Mouse (Mus musculus) forebrain, embryonic 16.5 days (tissue): ENCODE results near the gene Cul4b. TPM values are rescaled to one million over a fixed set of nuclear protein-coding genes. Genes with fewer than 3 reads are reported as not detected.
"Not testable (repeated sequence)": the region's sequence is repeated elsewhere in the genome, so short reads cannot be mapped to it uniquely, and the experiment has no call there.

Experiments
- ATAC-seq: fragments of 200-750 bp; cut with Nextera tagmentation; 2 replicates; pipeline ENCODE4 v1.8.0; 2017; ENCODE audit warnings: mild to moderate bottlenecking, moderate library complexity
- H3K27ac ChIP-seq: fragments of 300-500 bp; sonication (generic); 2 replicates; pipeline ENCODE4 v1.5.1; 2014; ENCODE audit warnings: low read length, control low read depth
- H3K27me3 ChIP-seq: fragments of 300-500 bp; sonication (generic); replicated peaks from 2 replicates; pipeline ENCODE4 v1.6.1; 2014; ENCODE audit warnings: low read length; ENCODE audit not compliant: control insufficient read depth, insufficient read depth
- H3K36me3 ChIP-seq: fragments of 300-500 bp; sonication (generic); 2 replicates; pipeline ENCODE4 v1.6.1; 2014; ENCODE audit not compliant: control insufficient read depth, insufficient read depth
- H3K4me1 ChIP-seq: fragments of 300-500 bp; sonication (generic); replicated peaks from 2 replicates; pipeline ENCODE4 v1.6.1; 2014; ENCODE audit warnings: low read length; ENCODE audit not compliant: control insufficient read depth, insufficient read depth
- H3K4me2 ChIP-seq: fragments of 300-500 bp; sonication (generic); 2 replicates; pipeline ENCODE4 v1.6.1; 2014; ENCODE audit warnings: mild to moderate bottlenecking, low read length, control low read depth
- H3K4me3 ChIP-seq: fragments of 300-500 bp; sonication (generic); replicated peaks from 2 replicates; pipeline ENCODE4 v1.5.1; 2014; ENCODE audit warnings: mild to moderate bottlenecking, low read length, control low read depth
- H3K9ac ChIP-seq: fragments of 300-500 bp; sonication (generic); replicated peaks from 2 replicates; pipeline ENCODE4 v1.6.1; 2014; ENCODE audit warnings: low read depth, low read length, control low read depth
- H3K9me3 ChIP-seq: fragments of 300-500 bp; sonication (generic); 2 replicates; pipeline ENCODE4 v1.6.1; 2016; ENCODE audit warnings: low read length; ENCODE audit not compliant: control insufficient read depth
- WGBS: fragments of 180-500 bp; shearing (Covaris S2); extraction: QIAGEN DNeasy Blood & Tissue Kit; methylation state at CpG from one replicate; pipeline ENCODE4 v1.1.7; 2014; 5-methylcytosine and 5-hydroxymethylcytosine counted together
- polyA plus RNA-seq: library from polyadenylated mRNA; unstranded; fragments of >200 nt; fragmentation: Nextera tagmentation; extraction: Ambion mirVana; gene quantifications from 2 replicates; pipeline ENCODE4 v1.2.1, GENCODE M21; 2015

Cul4b gene
- polyA plus RNA-seq, 1 experiment from 2014 or later, result 17.2 TPM

- Histone ChIP-seq H3K4me3 (peak overlapping the region; percentile 56), H3K4me1 (peaks cover 6% of the 10 kb centered on the region; the same call in 1 of the 2 replicates), H3K27ac (peak overlapping the region; percentile 33; the same call in 1 of the 2 replicates), H3K9ac (peak overlapping the region; percentile 69), H3K27me3 (no peaks in the 10 kb centered on the region), H3K9me3 (no peaks in the 10 kb centered on the region), H3K36me3 (no peaks in the 10 kb centered on the region), H3K4me2 (peak overlapping the region; percentile 47)
- no peak for ATAC-seq
- WGBS, result 13% methylated on average over 8 of the region's 8 CpGs
These were observed 10.8 kb downstream of the Cul4b start for GRCm38 (mm10) chrX:38565176-38565542.

- ATAC-seq, result peak; percentile 95
- H3K4me2 ChIP-seq, result peak overlapping the region; percentile 71
- peak overlapping the region; percentile 93 for H3K27ac ChIP-seq
- H3K4me3 ChIP-seq, result peak overlapping the region; percentile 56
- H3K27me3 ChIP-seq, result no peaks in the 10 kb centered on the region
- 23% methylated on average over 30 of the region's 52 CpGs for WGBS
- H3K4me1 ChIP-seq, result peaks cover 6% of the 10 kb centered on the region; the same call in 1 of the 2 replicates
- H3K9ac ChIP-seq, result peak overlapping the region; percentile 69
- H3K36me3 ChIP-seq, result no peaks in the 10 kb centered on the region
- no peaks in the 10 kb centered on the region for H3K9me3 ChIP-seq
These were observed 11.3 kb downstream of the Cul4b start for GRCm38 (mm10) chrX:38564542-38565175.

GRCm38 (mm10) chrX:38563941-38564541 is 12.0 kb downstream of the Cul4b start:
- Histone ChIP-seq H3K4me1 (peaks cover 6% of the 10 kb centered on the region; the same call in 1 of the 2 replicates), H3K9me3 (no peaks in the 10 kb centered on the region), H3K27ac (peak overlapping the region; percentile 93), H3K36me3 (no peaks in the 10 kb centered on the region), H3K9ac (peak overlapping the region; percentile 69), H3K4me2 (peak overlapping the region; percentile 71), H3K4me3 (peak overlapping the region; percentile 56), H3K27me3 (no peaks in the 10 kb centered on the region)
- 17% methylated on average over 9 of the region's 19 CpGs for WGBS
- ATAC-seq, result peak; percentile 34

- no peaks in the 10 kb centered on the region for H3K4me1 ChIP-seq
- H3K4me3 ChIP-seq, result no peak overlapping the region
- no peaks in the 10 kb centered on the region for H3K36me3 ChIP-seq
- no peak overlapping the region for H3K4me2 ChIP-seq
- no peaks in the 10 kb centered on the region for H3K27me3 ChIP-seq
- no peaks in the 10 kb centered on the region for H3K9me3 ChIP-seq
- ATAC-seq, result no peak
- H3K9ac ChIP-seq, result no peak overlapping the region
- no peak overlapping the region for H3K27ac ChIP-seq
These were observed 22.7 kb downstream of the Cul4b start for GRCm38 (mm10) chrX:38553255-38553654.

GRCm38 (mm10) chrX:38514556-38514955 is 61.4 kb downstream of the Cul4b start:
- no peak for ATAC-seq
- H3K36me3 ChIP-seq, result no peaks in the 10 kb centered on the region
- H3K27me3 ChIP-seq, result no peaks in the 10 kb centered on the region
- H3K9me3 ChIP-seq, result no peaks in the 10 kb centered on the region
- no peaks in the 10 kb centered on the region for H3K4me1 ChIP-seq
- under 1% methylated on average over 7 of the region's 7 CpGs for WGBS
- no peak overlapping the region for H3K9ac ChIP-seq
- no peak overlapping the region for H3K4me3 ChIP-seq
- no peak overlapping the region for H3K27ac ChIP-seq
- H3K4me2 ChIP-seq, result no peak overlapping the region

- no peak for ATAC-seq
These were observed 71.2 kb downstream of the Cul4b start for GRCm38 (mm10) chrX:38504846-38505245.

GRCm38 (mm10) chrX:38502182-38502581 is 73.8 kb downstream of the Cul4b start:
- H3K4me2 ChIP-seq, H3K27me3 ChIP-seq, H3K27ac ChIP-seq, H3K4me1 ChIP-seq, H3K9ac ChIP-seq, H3K36me3 ChIP-seq, H3K4me3 ChIP-seq, H3K9me3 ChIP-seq, ATAC-seq: not testable (repeated sequence)
- WGBS, result 76% methylated on average over 5 of the region's 5 CpGs

More at GRCm38 (mm10) chrX:38504846-38505245, 71.2 kb downstream of the Cul4b start:
- no peaks in the 10 kb centered on the region for H3K36me3 ChIP-seq
- no peak overlapping the region for H3K27ac ChIP-seq
- no peak overlapping the region for H3K9ac ChIP-seq
- no peak overlapping the region for H3K4me2 ChIP-seq
- no peaks in the 10 kb centered on the region for H3K9me3 ChIP-seq
- H3K4me3 ChIP-seq, result no peak overlapping the region
- H3K27me3 ChIP-seq, result no peaks in the 10 kb centered on the region
- no peaks in the 10 kb centered on the region for H3K4me1 ChIP-seq
- WGBS, result 89% methylated on average over 13 of the region's 14 CpGs

- not testable (repeated sequence) for H3K27ac ChIP-seq, H3K4me1 ChIP-seq, ATAC-seq, H3K4me2 ChIP-seq, H3K27me3 ChIP-seq, H3K9ac ChIP-seq, H3K4me3 ChIP-seq, H3K36me3 ChIP-seq, H3K9me3 ChIP-seq
- WGBS, result 27% methylated on average over 20 of the region's 20 CpGs
These were observed 90.5 kb downstream of the Cul4b start for GRCm38 (mm10) chrX:38485464-38485863.
